Mouse (Mus musculus) olfactory bulb, adult 2 months (tissue): ENCODE results near the gene Gm10945.

ENCODE experiments used
- CTCF ChIP-seq: fragments of 200-500 bp; IDR thresholded peaks from 2 replicates; pipeline ENCODE4 v1.5.1; 2012; ENCODE audit warnings: low read depth, mild to moderate bottlenecking, low read length, moderate library complexity; ENCODE audit not compliant: insufficient read depth
- POLR2A ChIP-seq: fragments of 200-500 bp; IDR thresholded peaks from 2 replicates; pipeline ENCODE4 v1.6.1; 2012; ENCODE audit warnings: mild to moderate bottlenecking, low read depth, low read length, moderate library complexity; ENCODE audit not compliant: insufficient read depth

DNA sequence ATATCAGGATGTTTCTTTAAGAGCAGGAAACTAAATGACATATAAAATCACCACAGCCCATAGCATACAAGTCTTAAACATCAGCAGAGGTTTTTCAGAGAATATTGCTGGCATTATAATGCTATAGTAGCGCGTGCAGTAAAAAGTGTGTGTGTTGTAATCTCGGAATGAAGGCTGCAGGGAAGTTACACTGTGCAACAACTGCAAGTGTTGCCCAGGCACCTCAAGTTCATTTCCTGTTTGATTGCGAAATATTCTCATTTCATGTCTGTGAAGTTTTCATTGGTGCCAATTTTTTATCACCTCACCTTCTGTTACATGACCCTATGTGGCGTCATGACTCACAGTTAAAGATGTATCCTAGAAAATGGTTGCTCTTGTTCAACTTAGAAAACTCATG is 8.2 kb downstream of the Gm10945 start:
- TF ChIP-seq POLR2A (no peak), CTCF (no peak)
